Mouse (Mus musculus) forelimb bud, embryonic 11.5 days (tissue): Measurements from ENCODE around the gene A830005F24Rik.

ENCODE experiments used
- DNase-seq: peaks from one replicate; pipeline ENCODE4 v3.0.0-alpha.2; 2012; ENCODE audit warnings: low read depth, low spot score

Gene A830005F24Rik

GRCm38 (mm10) chr13:48544867-48545266, 31.5 kb downstream of the A830005F24Rik start:
- DNase-seq: no peak

GRCm38 (mm10) chr13:48545476-48546281, 32.3 kb downstream of the A830005F24Rik start:
- DNase-seq: peak; percentile 99

GRCm38 (mm10) chr13:48546330-48546917, 33.1 kb downstream of the A830005F24Rik start:
- DNase-seq: peak; percentile 98

- DNase-seq: no peak
Measured at GRCm38 (mm10) chr13:48547623-48548022, 34.3 kb downstream of the A830005F24Rik start.

- DNase-seq: no peak
Measured at GRCm38 (mm10) chr13:48548296-48548695, 34.9 kb downstream of the A830005F24Rik start.

GRCm38 (mm10) chr13:48552181-48553090, 39.1 kb downstream of the A830005F24Rik start:
- no peak for DNase-seq

GRCm38 (mm10) chr13:48553511-48553910, 40.1 kb downstream of the A830005F24Rik start:
- no peak for DNase-seq

GRCm38 (mm10) chr13:48554552-48554951, 41.2 kb downstream of the A830005F24Rik start:
- DNase-seq: no peak

GRCm38 (mm10) chr13:48555976-48556375, 42.6 kb downstream of the A830005F24Rik start:
- DNase-seq: no peak

- no peak for DNase-seq
Measured at GRCm38 (mm10) chr13:48561481-48561880, 48.1 kb downstream of the A830005F24Rik start.

- DNase-seq: no peak
Measured at GRCm38 (mm10) chr13:48562336-48562735, 49.0 kb downstream of the A830005F24Rik start.
